Mouse (Mus musculus): ENCODE results near the gene Lss. TPM values are rescaled to one million over a fixed set of nuclear protein-coding genes. Genes with fewer than 3 reads are reported as not detected.

Lss gene
- polyA plus RNA-seq, 1 experiment from 2014 or later = 23.2 TPM

Other genes starting within 250 kb of the Lss start
- 12.5 TPM in 2 replicates for gene Dip2a, start 186.3 kb upstream of the Lss start, polyA plus RNA-seq (2015; fragmentation: Nextera tagmentation; extraction: Ambion mirVana)
- 1.6 TPM in 1 of 2 replicates, not detected in the other for gene AC141477.1, start 91.1 kb upstream of the Lss start, polyA plus RNA-seq (2015; fragmentation: Nextera tagmentation; extraction: Ambion mirVana)
- gene Pcnt, start 88.8 kb upstream of the Lss start, polyA plus RNA-seq (2015; fragmentation: Nextera tagmentation; extraction: Ambion mirVana) = 16.2 and 18.5 TPM in 2 replicates
- 1.3 TPM in 2 replicates for gene 2610028H24Rik, start 82.5 kb upstream of the Lss start, polyA plus RNA-seq (2015; fragmentation: Nextera tagmentation; extraction: Ambion mirVana)
- 41.7 and 49.2 TPM in 2 replicates for gene Mcm3ap, start 62.7 kb upstream of the Lss start, polyA plus RNA-seq (2015; fragmentation: Nextera tagmentation; extraction: Ambion mirVana)
- 6.1 and 6.6 TPM in 2 replicates for gene Ybey, start 62.5 kb upstream of the Lss start, polyA plus RNA-seq (2015; fragmentation: Nextera tagmentation; extraction: Ambion mirVana)
- gene Spatc1l, start 30.7 kb downstream of the Lss start, polyA plus RNA-seq (2015; fragmentation: Nextera tagmentation; extraction: Ambion mirVana) = not detected in 2 replicates
- 0.59 TPM in 1 of 2 replicates, not detected in the other for gene Ftcd, start 44.1 kb downstream of the Lss start, polyA plus RNA-seq (2015; fragmentation: Nextera tagmentation; extraction: Ambion mirVana)
- 287 and 298 TPM in 2 replicates for gene Col6a2, start 92.0 kb downstream of the Lss start, polyA plus RNA-seq (2015; fragmentation: Nextera tagmentation; extraction: Ambion mirVana)
- 284 and 300 TPM in 2 replicates for gene Col6a1, start 194.6 kb downstream of the Lss start, polyA plus RNA-seq (2015; fragmentation: Nextera tagmentation; extraction: Ambion mirVana)